ENCODE assay signal across 10 mouse cellular contexts in genomic region chr12:112106541-112106971, GRCm38 (mm10). TPM values are rescaled to one million over a fixed set of nuclear protein-coding genes. Genes with fewer than 3 reads are reported as not detected.
DNase-seq lines count a peak whose midpoint lies in the region; ATAC-seq and TF ChIP-seq lines count a peak whose summit lies in the region.
"Had no signal": no experiment of that assay in that cellular context is flagged by ENCODE, and none has a peak within 500 bp of the region (broad histone marks: within the 10 kb centered on the region; RNA-seq: fewer than 3 reads in every experiment).

Gene Aspg, plus strand, starts transcription at chr12:112106679.

- peak within 1 kb of the TSS; percentile 62 for H3K4me2 ChIP-seq in heart, embryonic 13.5 days
- H3K4me2 ChIP-seq in neural tube, embryonic 12.5 days (replicated peaks): peak within 1 kb of the TSS; percentile 42

- no peaks in the 10 kb centered on the region for H3K4me1 ChIP-seq in lung, adult 2 months (ENCODE audit: control insufficient read depth, insufficient read depth, low read length)
- H3K4me1 ChIP-seq in heart, embryonic 13.5 days: peaks cover 13% of the 10 kb centered on the region
- peaks cover 7% of the 10 kb centered on the region for H3K4me1 ChIP-seq in neural tube, embryonic 12.5 days

- TF ChIP-seq CTCF in lung, adult 2 months (IDR thresholded peaks at IDR 0.05; ENCODE audit: insufficient read depth, low read length): no peak

- H3K9ac ChIP-seq in heart, embryonic 13.5 days: peak within 1 kb of the TSS; percentile 44
- H3K9ac ChIP-seq in neural tube, embryonic 12.5 days: no peak within 1 kb of the TSS

- no peak for TF ChIP-seq POLR2A in lung, adult 2 months (IDR thresholded peaks at IDR 0.05; ENCODE audit: borderline replicate concordance, extremely low read depth, low read depth, low read length)

- no peaks in the 10 kb centered on the region for H3K9me3 ChIP-seq in heart, embryonic 13.5 days
- no peaks in the 10 kb centered on the region for H3K9me3 ChIP-seq in neural tube, embryonic 12.5 days

- peaks cover 75% of the 10 kb centered on the region for H3K27me3 ChIP-seq in heart, embryonic 13.5 days (replicated peaks)
- peaks cover 21% of the 10 kb centered on the region for H3K27me3 ChIP-seq in neural tube, embryonic 12.5 days (replicated peaks)

- WGBS in lung, adult 2 months: 3% methylated on average over 14 of the region's 14 CpGs
- 2% methylated on average over 14 of the region's 14 CpGs for WGBS in heart, embryonic 13.5 days
- WGBS in neural tube, embryonic 12.5 days: under 1% methylated on average over 14 of the region's 14 CpGs

- H3K4me3 ChIP-seq in lung, adult 2 months (replicated peaks; ENCODE audit: extremely low read depth, low read depth, low read length): no peak within 1 kb of the TSS
- peak within 1 kb of the TSS; percentile 34 for H3K4me3 ChIP-seq in heart, embryonic 13.5 days
- H3K4me3 ChIP-seq in neural tube, embryonic 12.5 days: no peak within 1 kb of the TSS

- peak; percentile 55 for ATAC-seq in heart, embryonic 13.5 days (ENCODE audit: extremely low read depth, insufficient number of reproducible peaks, low FRiP score, low TSS enrichment)
- no peak for ATAC-seq in neural tube, embryonic 12.5 days (ENCODE audit: low FRiP score, low read depth)
- ATAC-seq in megakaryocyte progenitor cell, adult 5-6 weeks (replicated peaks; ENCODE audit: poor library complexity): no peak

- DNase-seq in lung, adult 2 months: no peak
- DNase-seq in lung, postnatal 14 days: no peak
- DNase-seq in kidney, postnatal 10 days: peak; percentile 62
- no peak for DNase-seq in frontal cortex, adult 2 months (ENCODE audit: extremely low spot score in 1 of 2, low spot score in 1 of 2)
- no peak for DNase-seq in B cell, adult 2 months

- no peak within 1 kb of the TSS for H3K27ac ChIP-seq in heart, embryonic 13.5 days (replicated peaks)
- H3K27ac ChIP-seq in neural tube, embryonic 12.5 days: no peak within 1 kb of the TSS
- H3K27ac ChIP-seq: macrophage had no signal

- no peaks in the 10 kb centered on the region for H3K36me3 ChIP-seq in heart, embryonic 13.5 days
- H3K36me3 ChIP-seq in neural tube, embryonic 12.5 days: no peaks in the 10 kb centered on the region

RNA-seq across cellular contexts. Expression of gene Aspg, which starts in this region (rescaled TPM):
- 7.5 and 16.8 TPM in 2 replicates for polyA plus RNA-seq in lung, adult 2 months (2012; rRNA removed)
- 0.38 and 1.1 TPM in 2 replicates for polyA plus RNA-seq in heart, embryonic 13.5 days (2015; fragmentation: Nextera tagmentation; extraction: Ambion mirVana)
- polyA plus RNA-seq in neural tube, embryonic 12.5 days (2016; fragmentation: Nextera tagmentation; extraction: Ambion mirVana): 0.60 and 0.96 TPM in 2 replicates
- polyA plus RNA-seq in frontal cortex, adult 2 months (2012; rRNA removed): 5.0 and 5.1 TPM in 2 replicates
- not detected in 2 replicates for total RNA-seq in megakaryocyte progenitor cell, adult 5-6 weeks (2015)
- not detected in 2 replicates for total RNA-seq in megakaryocyte progenitor cell, adult 5-6 weeks (2017)
- total RNA-seq: MEL had no signal
- polyA plus RNA-seq: macrophage had no signal
